Mouse (Mus musculus): ENCODE measurements around the gene Il11ra1. TPM values are rescaled to one million over a fixed set of nuclear protein-coding genes. Genes with fewer than 3 reads are reported as not detected.

Gene Il11ra1
- polyA plus RNA-seq, 1 experiment from 2014 or later = 45.4 TPM

Other genes starting within 250 kb of the Il11ra1 start
- 4.9 and 5.0 TPM in 2 replicates for gene Kif24, start 235.1 kb upstream of the Il11ra1 start, polyA plus RNA-seq (2015; fragmentation: Nextera tagmentation; extraction: Ambion mirVana)
- gene Nudt2, start 234.8 kb upstream of the Il11ra1 start, polyA plus RNA-seq (2015; fragmentation: Nextera tagmentation; extraction: Ambion mirVana) = 16.9 and 20.5 TPM in 2 replicates
- 1.6 and 1.8 TPM in 2 replicates for gene AI464131, start 196.9 kb upstream of the Il11ra1 start, polyA plus RNA-seq (2015; fragmentation: Nextera tagmentation; extraction: Ambion mirVana)
- gene 1110017D15Rik, start 182.7 kb upstream of the Il11ra1 start, polyA plus RNA-seq (2015; fragmentation: Nextera tagmentation; extraction: Ambion mirVana) = not detected in 2 replicates
- gene Fam219a, start 130.5 kb upstream of the Il11ra1 start, polyA plus RNA-seq (2015; fragmentation: Nextera tagmentation; extraction: Ambion mirVana) = 0.67 and 0.98 TPM in 2 replicates
- gene Dnaic1, start 130.2 kb upstream of the Il11ra1 start, polyA plus RNA-seq (2015; fragmentation: Nextera tagmentation; extraction: Ambion mirVana) = 4.3 and 4.9 TPM in 2 replicates
- 3.2 and 4.5 TPM in 2 replicates for gene Enho, start 59.7 kb upstream of the Il11ra1 start, polyA plus RNA-seq (2015; fragmentation: Nextera tagmentation; extraction: Ambion mirVana)
- 0.19 and 0.22 TPM in 2 replicates for gene Cntfr, start 2.9 kb upstream of the Il11ra1 start, polyA plus RNA-seq (2015; fragmentation: Nextera tagmentation; extraction: Ambion mirVana)
- 27.1 and 27.2 TPM in 2 replicates for gene Rpp25l, start 13.5 kb downstream of the Il11ra1 start, polyA plus RNA-seq (2015; fragmentation: Nextera tagmentation; extraction: Ambion mirVana)
- gene Dctn3, start 23.2 kb downstream of the Il11ra1 start, polyA plus RNA-seq (2015; fragmentation: Nextera tagmentation; extraction: Ambion mirVana) = 56.9 and 62.0 TPM in 2 replicates
- gene Arid3c, start 31.2 kb downstream of the Il11ra1 start, polyA plus RNA-seq (2015; fragmentation: Nextera tagmentation; extraction: Ambion mirVana) = not detected in 2 replicates
- gene Galt, start 55.2 kb downstream of the Il11ra1 start, polyA plus RNA-seq (2015; fragmentation: Nextera tagmentation; extraction: Ambion mirVana) = 34.7 and 40.8 TPM in 2 replicates
- gene Sigmar1, start 56.2 kb downstream of the Il11ra1 start, polyA plus RNA-seq (2015; fragmentation: Nextera tagmentation; extraction: Ambion mirVana) = 50.6 and 57.0 TPM in 2 replicates
- 7.5 and 9.4 TPM in 2 replicates for gene Ccl27a, start 74.3 kb downstream of the Il11ra1 start, polyA plus RNA-seq (2015; fragmentation: Nextera tagmentation; extraction: Ambion mirVana)
- gene Gm21541, start 203.6 kb downstream of the Il11ra1 start, polyA plus RNA-seq (2015; fragmentation: Nextera tagmentation; extraction: Ambion mirVana) = not detected in 2 replicates
- 0.28 TPM in 1 of 2 replicates, not detected in the other for gene Gm20878, start 241.6 kb downstream of the Il11ra1 start, polyA plus RNA-seq (2015; fragmentation: Nextera tagmentation; extraction: Ambion mirVana)

All from liver, embryonic 16.5 days (tissue).